Mouse (Mus musculus) C2C12 (cell line): Measurements from ENCODE around the gene Txndc12. TPM values are rescaled to one million over a fixed set of nuclear protein-coding genes. Genes with fewer than 3 reads are reported as not detected.

Source experiments
- H3K27me3 ChIP-seq: one replicate; pipeline ENCODE4 v1.6.1; 2011; ENCODE audit not compliant: control insufficient read depth, insufficient read depth, insufficient read length
- H3K36me3 ChIP-seq: one replicate; pipeline ENCODE4 v1.6.1; 2011; ENCODE audit not compliant: control insufficient read depth, insufficient read depth
- H3K4me3 ChIP-seq: one replicate; pipeline ENCODE4 v1.5.1; 2011; ENCODE audit warnings: mild to moderate bottlenecking, control low read depth; ENCODE audit not compliant: poor library complexity, insufficient read depth, severe bottlenecking
- H3K79me2 ChIP-seq: one replicate; pipeline ENCODE4 v1.6.1; 2011; ENCODE audit not compliant: control insufficient read depth, insufficient read depth
- H3K79me3 ChIP-seq: one replicate; pipeline ENCODE4 v1.6.1; 2011; ENCODE audit warnings: low read depth, control low read depth
- H3ac ChIP-seq: one replicate; pipeline ENCODE3; 2011; ENCODE audit warnings: low read depth; ENCODE audit not compliant: control insufficient read depth, insufficient read length
- CEBPB ChIP-seq: IDR thresholded peaks from one replicate; pipeline ENCODE4 v1.6.1; 2011; ENCODE audit warnings: low read depth, mild to moderate bottlenecking, control low read depth, moderate library complexity
- CTCF ChIP-seq: IDR thresholded peaks from one replicate; pipeline ENCODE4 v1.5.1; 2011; ENCODE audit not compliant: control insufficient read depth, insufficient read depth, insufficient read length
- FOSL1 ChIP-seq: IDR thresholded peaks from one replicate; pipeline ENCODE4 v1.8.0; 2011; ENCODE audit warnings: mild to moderate bottlenecking, low read length; ENCODE audit not compliant: poor library complexity, insufficient read depth, severe bottlenecking
- MAX ChIP-seq: IDR thresholded peaks from one replicate; pipeline ENCODE4 v1.6.1; 2011; ENCODE audit warnings: mild to moderate bottlenecking, control low read depth
- MYOD1 ChIP-seq: IDR thresholded peaks from one replicate; pipeline ENCODE4 v1.6.1; 2011; ENCODE audit warnings: low read depth; ENCODE audit not compliant: control insufficient read depth, insufficient read length
- MYOG ChIP-seq: IDR thresholded peaks from one replicate; pipeline ENCODE4 v1.6.1; 2011; ENCODE audit not compliant: control insufficient read depth, insufficient read length; ENCODE audit errors: extremely low read depth
- USF1 ChIP-seq: IDR thresholded peaks from one replicate; pipeline ENCODE4 v1.6.1; 2011; ENCODE audit warnings: low read depth, mild to moderate bottlenecking, control low read depth, moderate library complexity
- polyA plus RNA-seq: library from polyadenylated mRNA; unstranded; fragments of >200 nt; fragmentation: generic; extraction: Trizol; gene quantifications from one replicate; pipeline ENCODE4 v1.2.1, GENCODE M21; 2012; ENCODE audit warnings: missing spikeins

Txndc12 gene
- polyA plus RNA-seq, 1 experiment = 51.1 TPM

DNA sequence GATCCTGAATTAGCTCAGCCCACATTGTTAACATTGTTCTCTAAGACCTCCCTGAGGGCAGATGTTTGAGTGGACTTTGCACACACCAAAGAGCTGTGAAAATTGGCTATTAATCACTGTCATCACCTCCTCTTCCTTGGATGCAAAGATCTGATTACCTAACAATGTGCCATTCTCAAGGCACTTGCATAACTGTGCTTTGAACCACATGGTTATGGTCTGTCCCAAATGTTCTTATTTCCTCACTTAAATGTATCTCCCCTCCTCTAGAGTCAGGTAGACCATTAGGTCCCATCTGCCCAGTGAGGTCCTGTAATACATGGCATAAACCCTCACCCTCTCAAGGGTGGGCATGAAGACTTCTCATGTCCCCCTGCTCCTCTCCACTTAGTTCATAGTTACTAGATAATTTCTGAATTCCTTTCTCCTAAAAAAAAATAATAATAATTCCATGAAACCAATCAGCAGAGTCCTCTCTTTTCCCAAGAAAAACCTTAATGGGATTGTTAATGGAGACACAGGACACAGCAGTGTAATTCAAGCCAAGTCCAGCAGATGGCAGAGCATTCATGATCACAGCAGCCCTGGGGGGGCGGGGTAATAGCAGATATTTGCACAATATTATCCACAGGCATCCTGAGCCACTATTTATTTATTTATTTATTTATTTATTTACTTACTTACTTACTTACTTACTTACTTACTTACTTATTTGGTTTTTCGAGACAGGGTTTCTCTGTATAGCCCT lies 36.1 kb upstream of the Txndc12 start:
- H3ac ChIP-seq = no peak overlapping the region
- H3K27me3 ChIP-seq = no peaks in the 10 kb centered on the region
- TF ChIP-seq MYOG (no peak), CTCF (peak; percentile 22), CEBPB (peak; percentile 3), USF1 (no peak), MYOD1 (no peak), FOSL1 (no peak), MAX (no peak)
- H3K4me3 ChIP-seq = no peak overlapping the region
- H3K79me3 ChIP-seq = no peaks in the 10 kb centered on the region
- no peaks in the 10 kb centered on the region for H3K79me2 ChIP-seq
- H3K36me3 ChIP-seq = no peaks in the 10 kb centered on the region

DNA sequence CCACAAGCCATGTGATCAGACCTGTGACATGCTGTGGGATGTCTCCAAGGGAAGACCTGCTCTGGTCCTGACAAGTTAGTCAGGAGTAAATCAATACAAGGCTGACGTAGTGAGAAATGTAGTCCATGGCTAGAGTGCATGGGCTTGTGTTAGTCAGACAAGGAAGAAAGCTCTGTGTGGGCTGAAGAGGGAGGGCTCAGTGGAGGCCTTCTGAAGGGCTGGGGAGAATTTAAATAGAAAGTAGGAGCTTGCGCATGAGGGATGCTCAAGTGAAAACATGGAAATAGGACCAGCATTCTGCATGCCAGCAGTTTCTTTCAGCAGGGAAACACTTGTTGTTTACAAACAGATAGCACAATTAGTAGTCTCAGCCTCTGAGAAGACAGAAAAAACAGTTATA lies 30.9 kb upstream of the Txndc12 start:
- no peaks in the 10 kb centered on the region for H3K79me3 ChIP-seq
- no peaks in the 10 kb centered on the region for H3K36me3 ChIP-seq
- H3K79me2 ChIP-seq = no peaks in the 10 kb centered on the region
- no peaks in the 10 kb centered on the region for H3K27me3 ChIP-seq
- H3ac ChIP-seq = no peak overlapping the region
- H3K4me3 ChIP-seq = no peak overlapping the region
- TF ChIP-seq MYOG = no peak
- no peak for TF ChIP-seq CEBPB
- TF ChIP-seq MYOD1 = no peak
- TF ChIP-seq USF1 = no peak
- TF ChIP-seq FOSL1 = no peak
- no peak for TF ChIP-seq CTCF
- no peak for TF ChIP-seq MAX

DNA sequence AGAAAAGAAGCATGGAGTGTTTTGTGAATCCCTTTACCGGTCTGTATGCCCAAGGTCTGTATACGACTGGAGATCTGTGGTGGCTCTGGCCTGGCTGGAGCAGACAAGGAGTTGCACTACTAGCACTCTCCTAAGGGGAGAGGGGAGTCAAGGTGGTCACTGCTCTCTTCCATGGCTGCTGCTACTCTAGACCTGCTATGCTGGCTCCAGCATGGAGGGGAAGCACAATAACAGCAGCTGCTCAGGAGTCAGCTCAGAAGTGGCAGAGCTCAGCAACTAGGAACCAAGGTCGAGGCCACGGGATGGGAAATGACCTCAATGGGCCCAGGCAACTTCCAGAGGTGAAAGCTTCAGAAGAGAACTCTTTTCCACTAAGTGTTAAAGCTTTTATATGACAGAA lies 23.3 kb upstream of the Txndc12 start:
- H3K79me2 ChIP-seq = no peaks in the 10 kb centered on the region
- TF ChIP-seq USF1 = no peak
- TF ChIP-seq MYOG = no peak
- no peak for TF ChIP-seq FOSL1
- no peak for TF ChIP-seq MYOD1
- H3K4me3 ChIP-seq = no peak overlapping the region
- H3K36me3 ChIP-seq = no peaks in the 10 kb centered on the region
- no peaks in the 10 kb centered on the region for H3K27me3 ChIP-seq
- H3K79me3 ChIP-seq = no peaks in the 10 kb centered on the region
- H3ac ChIP-seq = no peak overlapping the region

DNA sequence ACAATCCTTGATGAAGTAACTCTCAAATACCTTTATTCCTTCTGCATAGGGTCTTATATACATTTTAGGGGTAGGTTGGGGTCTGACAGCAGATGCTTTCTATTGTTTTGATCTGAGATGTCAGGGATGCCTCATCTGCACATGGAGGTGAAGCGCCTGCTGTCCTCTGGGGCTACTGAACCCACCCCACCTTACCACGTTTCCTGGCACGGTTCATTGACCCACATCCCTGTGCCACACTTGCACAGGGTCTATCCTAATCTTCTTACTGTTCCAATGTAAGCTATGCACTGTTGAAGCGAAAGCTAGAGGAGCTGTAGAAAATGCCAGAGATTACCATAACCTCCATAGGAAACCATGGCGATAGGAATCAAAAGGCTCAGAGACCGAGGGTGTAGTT lies 22.9 kb upstream of the Txndc12 start:
- Histone ChIP-seq H3ac (no peak overlapping the region), H3K27me3 (no peaks in the 10 kb centered on the region), H3K36me3 (no peaks in the 10 kb centered on the region), H3K79me3 (no peaks in the 10 kb centered on the region), H3K4me3 (no peak overlapping the region), H3K79me2 (no peaks in the 10 kb centered on the region)
- no peak for TF ChIP-seq CEBPB
- TF ChIP-seq MAX = no peak
- no peak for TF ChIP-seq MYOD1
- TF ChIP-seq FOSL1 = no peak
- TF ChIP-seq CTCF = no peak
- TF ChIP-seq MYOG = no peak
- no peak for TF ChIP-seq USF1

DNA sequence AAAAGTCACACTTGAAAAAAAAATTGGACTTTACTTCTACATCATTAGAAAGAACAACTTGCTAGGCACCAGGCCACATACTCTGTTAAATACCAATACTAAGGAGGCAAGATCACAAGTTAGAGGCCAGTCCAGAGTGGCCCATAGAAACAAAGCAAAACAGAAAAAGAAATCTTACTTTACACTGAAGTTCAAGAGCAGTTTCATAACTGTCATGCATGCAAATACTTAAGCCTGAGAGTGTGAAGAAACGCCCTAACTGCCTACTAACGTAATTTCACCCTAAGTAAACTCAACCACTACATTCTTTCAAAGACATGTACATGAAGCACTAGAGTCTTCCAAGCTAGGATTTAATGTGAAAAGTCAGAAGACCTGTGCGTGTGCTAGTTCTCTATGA lies 8.7 kb upstream of the Txndc12 start:
- no peak for TF ChIP-seq MAX
- no peak for TF ChIP-seq USF1
- no peak for TF ChIP-seq CEBPB
- TF ChIP-seq MYOG = no peak
- TF ChIP-seq FOSL1 = no peak
- TF ChIP-seq MYOD1 = no peak
- no peak for TF ChIP-seq CTCF
- Histone ChIP-seq H3K27me3 (no peaks in the 10 kb centered on the region), H3K79me3 (peaks cover 6% of the 10 kb centered on the region), H3K4me3 (no peak overlapping the region), H3K79me2 (peaks cover 14% of the 10 kb centered on the region), H3K36me3 (peaks cover 80% of the 10 kb centered on the region), H3ac (no peak overlapping the region)

DNA sequence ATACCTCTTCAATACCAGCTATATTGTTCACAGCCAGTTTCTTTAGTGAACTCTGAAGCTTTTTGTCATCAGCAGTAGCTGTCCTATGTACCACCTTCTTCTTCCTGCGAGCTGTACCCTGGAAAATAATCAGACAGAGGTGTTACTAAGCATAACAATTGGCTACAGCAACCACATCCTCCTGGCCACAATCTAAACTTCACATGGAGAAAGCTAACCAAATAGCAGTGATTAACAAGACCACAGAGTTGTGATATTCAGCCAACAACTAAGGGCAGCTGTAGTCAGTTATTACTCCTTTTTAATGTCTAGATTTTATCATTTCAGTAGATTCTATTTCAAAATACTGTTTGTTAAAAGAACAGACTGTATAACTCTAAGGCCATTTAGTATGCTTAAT lies 8.3 kb upstream of the Txndc12 start:
- peaks cover 76% of the 10 kb centered on the region for H3K36me3 ChIP-seq
- H3K79me3 ChIP-seq = peaks cover 6% of the 10 kb centered on the region
- no peaks in the 10 kb centered on the region for H3K27me3 ChIP-seq
- H3K79me2 ChIP-seq = peaks cover 18% of the 10 kb centered on the region
- TF ChIP-seq MYOD1 (no peak), MAX (no peak), FOSL1 (no peak)
- no peak overlapping the region for H3K4me3 ChIP-seq
- no peak overlapping the region for H3ac ChIP-seq
